Mouse (Mus musculus) megakaryocyte, adult 5-6 weeks (primary cell): Measurements from ENCODE around the gene Zbtb20. TPM values are rescaled to one million over a fixed set of nuclear protein-coding genes. Genes with fewer than 3 reads are reported as not detected.

Source experiments
- ATAC-seq: 2 replicates; pipeline ENCODE4 v1.8.0; 2016; ENCODE audit warnings: mild to moderate bottlenecking, inconsistent platforms; ENCODE audit not compliant: poor library complexity, severe bottlenecking
- total RNA-seq, 2 experiments: library from RNA; stranded (forward) in 1 of 2; stranded (reverse) in 1 of 2; fragments of 153-499, 151-499 nt in 1 of 2; fragments of 221-1000, 200-1000 nt in 1 of 2; gene quantifications; 2 replicates each; pipeline versions ENCODE4 v1.2.3 to v1.2.4; 2015 to 2017

Zbtb20 gene
- total RNA-seq, 2 experiments from 2014 or later, result 5.1 to 7.6 TPM

DNA sequence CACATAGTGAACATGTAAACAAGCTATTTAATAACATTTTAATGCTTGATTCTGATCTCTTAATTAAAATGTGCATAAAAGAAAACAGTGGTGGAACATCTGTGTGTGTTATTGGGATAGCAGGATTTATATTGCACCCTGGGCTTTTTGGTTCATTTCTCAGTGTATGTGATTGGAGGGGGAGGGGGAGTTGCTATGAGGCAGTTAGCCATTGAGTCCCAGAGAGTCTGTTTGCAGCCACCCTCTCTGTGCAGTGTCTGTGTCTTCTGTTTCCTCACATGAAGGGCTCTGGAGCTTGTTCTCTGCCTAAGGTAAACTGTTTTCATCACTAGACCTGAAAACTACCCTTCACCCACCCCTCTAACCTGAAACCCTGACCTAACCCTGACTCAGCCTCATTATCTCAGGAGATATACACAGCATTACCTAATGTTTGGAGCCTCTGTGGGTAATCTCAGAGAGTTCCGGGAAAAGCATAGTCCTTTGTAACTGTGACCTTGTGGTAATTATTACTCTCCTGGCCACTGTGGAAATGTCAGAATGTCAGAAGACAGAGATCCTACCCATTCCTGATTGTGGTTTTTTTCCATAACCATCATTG lies 411.2 kb downstream of the Zbtb20 start:
- ATAC-seq, result no peak

DNA sequence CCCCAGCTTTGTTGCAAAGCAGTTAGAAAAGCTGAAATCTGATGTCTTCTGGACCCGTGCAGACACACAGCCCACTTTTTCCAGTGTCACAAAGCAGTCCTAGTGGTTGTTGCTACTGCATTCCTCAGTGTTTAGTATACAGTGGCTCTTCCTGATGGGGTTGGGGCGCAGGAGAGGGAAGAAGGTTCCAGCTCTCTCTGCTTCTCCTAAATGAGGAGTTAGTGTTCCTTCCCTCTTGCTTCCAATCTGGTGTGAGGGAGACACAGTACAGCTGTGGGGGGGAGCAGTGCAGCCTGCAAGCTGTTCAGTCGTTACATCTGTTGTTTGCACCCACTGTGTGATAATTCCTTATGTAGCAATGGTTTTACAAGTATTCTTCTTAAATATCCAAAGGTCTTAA lies 415.7 kb downstream of the Zbtb20 start:
- ATAC-seq, result no peak

DNA sequence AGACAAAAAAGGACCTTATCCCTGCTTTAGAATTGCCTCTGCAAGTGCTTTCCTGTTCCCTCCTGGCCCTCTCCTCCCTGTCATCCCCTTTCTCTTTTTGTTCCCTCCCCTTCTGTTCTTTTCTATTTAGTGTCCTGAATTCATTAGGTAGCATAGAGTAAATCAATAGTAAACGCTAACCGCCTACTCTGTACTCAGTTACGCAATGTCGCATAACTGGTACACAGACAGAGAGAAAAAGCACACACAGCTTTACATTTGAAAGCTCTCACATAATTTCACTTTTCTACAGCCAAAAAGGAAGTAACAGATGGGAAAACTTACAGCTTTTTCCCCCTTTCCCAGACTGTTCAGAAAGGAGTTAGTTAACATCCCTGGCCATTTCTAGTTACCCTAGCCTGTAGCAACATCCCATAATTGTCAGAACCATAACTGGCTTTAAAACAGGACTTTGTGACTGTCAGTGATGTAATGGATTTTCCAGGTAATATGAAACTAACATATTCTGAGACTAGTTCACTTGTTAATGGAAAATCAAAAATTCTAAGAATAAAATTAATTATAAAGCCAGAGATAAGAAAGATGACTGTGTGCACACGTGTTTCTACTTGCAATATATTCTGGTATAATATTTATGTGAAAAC lies 422.4 kb downstream of the Zbtb20 start:
- ATAC-seq, result no peak

DNA sequence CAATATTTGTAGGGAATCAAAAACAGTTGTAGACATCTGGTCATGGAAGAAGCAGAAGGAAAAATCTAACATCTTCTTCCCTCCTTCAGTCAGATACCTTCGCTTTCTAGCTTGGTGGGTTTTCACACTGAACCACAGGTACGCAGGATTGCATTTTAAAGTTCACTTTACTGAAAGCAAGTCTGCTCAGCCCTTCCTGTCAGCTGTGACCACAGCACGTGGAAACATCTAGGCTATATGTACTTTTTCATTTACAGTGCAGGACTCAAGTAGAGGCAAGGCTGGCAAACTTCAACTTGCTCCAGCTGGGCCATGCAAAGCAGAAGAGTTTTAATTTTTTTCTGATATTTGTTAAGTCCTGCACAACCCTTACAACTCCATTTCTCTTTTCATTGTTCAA lies 424.7 kb downstream of the Zbtb20 start:
- no peak for ATAC-seq

DNA sequence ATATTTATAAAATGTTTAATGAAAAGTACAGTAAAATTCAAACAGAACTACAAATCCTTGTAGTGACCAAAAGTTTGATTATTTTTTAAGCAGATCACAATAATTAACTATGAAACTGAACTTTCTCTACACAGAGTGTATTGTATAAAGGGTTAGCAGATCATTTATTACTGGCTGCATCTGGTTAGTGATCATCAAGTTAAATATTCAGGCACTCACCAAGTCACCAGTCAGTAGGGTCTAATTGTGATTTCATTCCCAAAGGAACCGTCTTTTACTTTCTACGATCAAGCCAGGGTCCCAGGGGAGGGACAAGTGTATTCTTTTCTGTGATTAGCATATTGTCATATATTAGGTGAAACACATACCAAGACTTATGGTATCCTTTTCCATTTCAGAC lies 426.5 kb downstream of the Zbtb20 start:
- no peak for ATAC-seq

DNA sequence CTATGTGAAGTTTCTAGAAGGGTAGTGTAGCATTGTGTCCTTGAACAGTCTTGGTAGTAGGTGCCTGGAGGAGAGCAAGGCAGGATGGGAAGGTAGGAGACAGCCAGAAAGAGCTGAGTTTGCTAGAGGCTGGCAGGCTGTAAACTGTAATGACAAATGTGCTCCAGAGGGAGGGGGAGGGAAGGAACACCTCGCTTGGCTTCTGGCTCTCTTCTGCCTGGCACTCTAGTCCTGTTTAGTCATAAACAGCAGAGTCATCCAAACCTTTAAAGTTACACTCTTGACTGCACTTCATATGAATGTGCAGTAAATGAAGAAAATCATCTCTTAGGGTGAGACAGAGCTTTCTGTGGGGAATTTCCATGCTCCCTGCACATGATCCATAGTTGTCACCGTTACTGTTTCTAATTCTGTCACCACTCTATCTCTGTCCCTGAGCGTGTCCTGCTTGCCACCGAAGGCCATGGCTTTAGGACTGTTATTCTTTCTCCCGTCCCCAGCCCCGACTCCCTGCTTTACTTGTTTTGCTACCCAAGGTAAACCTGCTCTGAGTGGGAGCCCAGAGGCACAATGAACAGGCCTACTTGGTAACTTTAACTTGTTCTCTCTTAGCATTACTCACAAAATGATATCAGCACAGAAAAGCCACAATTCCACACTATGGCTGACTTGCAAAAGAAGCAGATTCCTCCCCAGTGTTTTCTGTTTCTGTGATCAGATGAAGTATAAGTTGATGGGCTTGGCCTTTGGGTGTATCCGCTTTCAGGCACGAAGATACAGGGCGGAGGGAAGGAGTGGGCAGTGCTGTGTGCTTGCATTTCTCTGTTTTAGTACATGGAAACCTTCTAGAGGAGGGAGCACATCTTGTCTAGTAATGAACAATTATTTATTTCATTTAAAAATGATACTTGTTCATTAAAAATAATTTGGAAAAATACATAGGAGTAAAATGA lies 427.8 kb downstream of the Zbtb20 start:
- no peak for ATAC-seq

DNA sequence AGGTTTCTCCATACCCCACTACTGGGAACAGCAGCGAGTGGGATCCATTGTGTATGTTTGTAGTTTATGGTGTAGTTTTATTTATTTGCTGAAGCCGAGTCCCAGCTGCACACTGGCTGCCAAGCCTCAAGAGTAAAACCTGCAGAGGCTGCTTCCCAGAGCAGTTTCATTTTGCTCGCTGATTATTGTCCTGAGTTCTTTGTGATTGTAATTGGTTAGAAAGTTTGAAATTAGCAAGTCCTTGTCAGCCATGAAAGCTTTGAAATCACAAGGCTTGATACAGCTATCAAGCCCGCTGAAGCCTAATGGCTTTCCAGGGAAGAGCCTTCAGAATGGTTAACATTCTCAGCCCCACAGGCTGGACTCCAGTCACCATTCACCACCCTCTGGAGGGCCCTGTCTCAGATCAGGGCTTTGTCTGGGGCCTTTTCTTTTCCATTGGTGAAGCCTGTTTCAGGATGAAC lies 434.3 kb downstream of the Zbtb20 start:
- ATAC-seq, result no peak

DNA sequence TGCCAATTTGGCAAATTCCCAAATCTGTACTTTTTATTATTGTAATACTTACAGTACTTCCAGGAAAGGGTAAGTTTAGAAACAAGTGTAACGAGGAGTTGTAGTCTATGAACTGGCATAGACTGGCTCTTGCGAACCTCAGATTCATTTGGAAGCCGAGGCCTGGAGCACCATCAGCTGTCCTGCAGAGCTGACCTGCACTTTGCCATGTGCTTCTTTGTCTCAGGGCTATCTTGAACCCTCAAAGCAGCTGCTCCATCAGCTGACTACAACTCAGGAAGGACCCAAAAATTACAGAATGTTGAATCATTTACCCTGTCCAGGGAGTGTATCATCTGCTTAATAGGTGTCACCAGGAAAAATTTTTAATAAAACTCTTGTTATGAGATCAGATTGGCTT lies 448.3 kb downstream of the Zbtb20 start:
- ATAC-seq, result no peak

DNA sequence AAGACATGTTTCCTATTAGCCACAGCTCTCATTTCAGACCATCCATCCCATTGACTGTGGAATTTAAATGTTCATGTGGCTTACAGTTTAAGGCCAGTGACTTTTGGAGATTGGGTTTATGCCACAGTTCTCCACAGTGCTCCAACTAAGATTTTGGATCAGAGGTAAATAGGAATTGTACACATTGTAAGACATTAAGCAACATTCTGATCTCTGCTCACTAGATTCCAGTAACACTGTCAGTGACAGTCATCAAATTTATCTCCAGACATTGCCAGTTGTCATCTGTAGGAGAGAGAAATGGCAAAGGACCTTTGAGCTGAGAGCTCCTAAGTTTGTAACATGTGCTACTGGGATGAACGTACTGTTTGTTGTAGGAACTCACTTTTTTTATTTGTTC lies 452.5 kb downstream of the Zbtb20 start:
- ATAC-seq, result no peak

DNA sequence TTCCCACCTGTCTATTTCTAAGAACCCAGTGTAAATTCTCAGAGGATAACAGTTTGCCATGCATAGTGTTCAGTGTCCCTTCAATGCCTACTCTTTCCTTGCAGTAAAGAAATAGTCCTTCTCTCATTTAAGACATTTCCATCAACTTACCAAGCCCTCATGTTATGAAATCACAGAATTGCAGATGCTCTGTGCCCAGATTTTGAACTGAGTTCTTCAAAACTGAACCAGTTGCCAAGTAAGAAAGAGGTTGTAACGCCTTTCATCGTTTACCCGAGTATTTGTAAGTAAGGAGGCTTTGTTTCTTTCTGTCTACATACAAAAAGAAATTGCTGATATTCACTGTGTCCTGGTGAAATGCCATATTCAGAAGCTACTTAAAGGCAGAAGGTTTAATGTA lies 454.5 kb downstream of the Zbtb20 start:
- ATAC-seq, result no peak

DNA sequence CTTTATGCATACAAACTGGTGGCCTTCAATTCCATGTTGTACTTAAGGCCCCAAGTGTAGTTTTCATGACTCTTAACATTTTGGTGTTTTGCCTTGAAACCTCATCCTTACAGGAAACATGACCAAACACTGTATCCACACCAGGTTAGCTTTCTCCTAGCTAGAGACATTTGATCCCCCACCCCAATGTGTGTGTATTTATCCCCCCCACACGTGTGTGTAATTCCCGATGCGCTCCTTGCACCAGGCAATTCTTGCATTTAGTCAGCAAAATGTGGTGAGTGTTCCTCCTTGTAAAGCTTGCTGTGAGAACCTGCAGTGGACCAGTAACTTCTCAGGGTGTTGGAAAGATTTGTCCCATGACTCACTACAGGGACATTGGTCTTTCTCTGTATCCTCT lies 455.8 kb downstream of the Zbtb20 start:
- no peak for ATAC-seq

DNA sequence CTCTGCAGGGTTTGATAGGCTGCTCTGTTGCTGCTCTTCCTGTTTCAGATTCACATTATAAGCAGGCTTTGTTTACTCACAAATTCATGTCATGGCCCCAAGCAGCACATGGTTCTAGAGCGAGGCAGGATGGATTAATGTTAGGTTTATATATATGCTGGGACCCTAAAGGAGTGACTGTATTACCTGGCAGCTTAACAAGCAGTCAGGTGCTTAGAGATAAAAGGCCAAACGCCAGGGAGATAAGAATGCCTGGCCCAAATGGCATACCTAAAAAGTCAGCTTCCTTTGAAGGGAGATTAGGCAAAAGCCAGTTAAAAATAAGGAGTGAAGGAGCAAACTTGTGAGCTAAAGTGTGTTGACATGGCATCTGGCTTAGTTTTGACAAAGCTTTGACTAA lies 457.1 kb downstream of the Zbtb20 start:
- ATAC-seq, result no peak

DNA sequence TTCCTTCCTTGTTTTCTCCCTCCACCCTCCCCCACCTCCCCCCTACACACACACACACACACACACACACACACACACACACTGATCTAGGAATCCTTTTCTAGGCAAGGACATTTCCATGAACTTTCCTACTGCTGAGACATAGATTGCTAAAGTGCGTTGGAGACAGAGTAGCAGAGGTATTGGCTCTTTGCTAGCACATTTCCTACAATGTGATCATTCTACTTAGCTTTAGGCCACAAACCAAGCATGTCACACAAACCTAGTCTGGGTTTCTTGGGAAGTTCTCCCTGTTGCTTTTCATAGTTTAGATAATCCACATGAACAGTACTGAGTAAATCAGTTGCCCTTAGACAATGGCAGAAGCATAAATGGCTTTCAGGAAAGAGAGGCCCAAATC lies 457.6 kb downstream of the Zbtb20 start:
- no peak for ATAC-seq

DNA sequence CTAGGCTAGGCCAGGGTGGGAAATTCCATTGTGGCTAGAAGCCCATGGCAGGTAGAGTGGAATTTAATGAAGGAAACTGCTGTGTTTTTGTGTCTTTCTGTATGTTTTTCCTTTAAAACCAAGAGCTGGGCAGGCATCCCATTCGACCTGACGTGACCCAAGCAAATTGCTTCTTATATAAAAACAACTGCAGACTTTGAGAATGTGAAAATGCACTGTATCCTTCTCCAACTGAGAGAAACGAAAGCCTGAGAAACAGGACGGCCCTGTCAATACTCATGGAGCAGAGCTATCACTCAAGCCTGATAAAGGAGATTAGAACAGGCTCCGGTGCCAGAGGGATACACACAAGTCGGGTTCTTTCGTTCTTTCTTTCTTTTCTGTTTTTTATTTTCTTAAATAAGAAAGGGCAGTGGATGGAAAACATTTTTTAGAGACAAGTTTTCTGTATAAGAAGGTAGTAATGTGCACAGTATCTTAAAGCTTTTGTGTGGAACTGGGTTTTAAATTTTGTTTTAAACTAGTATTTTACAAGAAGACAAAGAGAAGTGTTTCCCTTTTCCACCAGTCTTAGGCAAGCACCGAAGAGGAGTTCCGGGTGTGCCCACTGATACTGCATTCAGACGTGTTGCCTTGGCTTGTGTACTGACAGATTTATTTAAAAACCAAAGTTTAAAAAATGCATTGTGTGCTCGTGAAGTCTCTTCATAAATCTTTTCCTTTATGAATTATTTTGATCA lies 458.9 kb downstream of the Zbtb20 start:
- 0 out of 2 replicates have a peak, but pooled peaks have one; percentile 38 for ATAC-seq

DNA sequence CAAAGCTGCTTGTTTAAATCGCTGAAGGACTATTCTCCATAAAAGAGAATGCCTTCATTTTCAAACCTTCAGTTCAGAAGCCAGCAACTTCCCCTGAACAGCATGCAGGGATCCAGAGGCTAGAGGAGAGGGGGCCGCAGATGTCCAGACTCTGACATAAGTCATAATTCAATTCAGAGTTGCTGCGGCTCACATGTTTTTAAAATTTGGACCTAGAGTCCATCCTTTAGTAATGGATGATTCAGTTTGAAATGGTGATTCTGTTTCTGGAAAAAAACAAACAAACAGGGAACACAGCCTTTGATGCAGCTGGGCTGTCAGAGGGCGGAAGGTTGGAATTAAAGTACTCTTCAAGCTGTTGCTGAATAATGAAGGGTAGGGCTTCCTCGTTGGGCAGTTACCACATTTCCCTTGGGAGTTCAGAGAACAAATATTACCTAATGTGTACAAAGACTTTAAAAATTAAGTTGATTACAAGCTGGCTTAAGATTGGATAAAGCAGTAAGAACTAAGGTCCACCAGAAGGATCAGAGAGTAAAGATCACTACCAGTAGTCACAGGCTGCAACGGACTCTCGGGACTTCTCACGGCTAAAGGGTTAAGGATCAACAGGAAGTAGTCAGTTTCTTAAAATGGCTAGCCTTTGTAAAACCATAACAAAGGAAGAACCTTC lies 459.6 kb downstream of the Zbtb20 start:
- ATAC-seq, result peak; percentile 64

DNA sequence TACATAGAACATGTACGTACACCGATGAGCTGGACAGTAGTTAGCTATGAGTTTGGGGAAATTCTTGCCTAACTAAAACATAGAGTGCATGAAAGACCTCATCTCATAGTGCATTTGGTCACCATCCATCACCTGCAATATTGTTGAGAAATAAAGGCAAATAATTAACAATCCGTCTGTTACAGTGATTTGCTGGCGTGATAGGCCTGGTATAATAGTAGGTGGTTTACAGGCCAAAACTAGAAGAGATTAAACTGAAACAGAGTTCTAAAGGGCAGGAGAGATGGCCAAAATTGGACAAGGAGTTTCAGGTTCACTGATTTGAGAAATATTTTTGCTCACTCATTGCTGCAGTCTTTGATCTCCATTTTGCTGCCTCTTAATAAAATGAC lies 460.1 kb downstream of the Zbtb20 start:
- no peak for ATAC-seq

DNA sequence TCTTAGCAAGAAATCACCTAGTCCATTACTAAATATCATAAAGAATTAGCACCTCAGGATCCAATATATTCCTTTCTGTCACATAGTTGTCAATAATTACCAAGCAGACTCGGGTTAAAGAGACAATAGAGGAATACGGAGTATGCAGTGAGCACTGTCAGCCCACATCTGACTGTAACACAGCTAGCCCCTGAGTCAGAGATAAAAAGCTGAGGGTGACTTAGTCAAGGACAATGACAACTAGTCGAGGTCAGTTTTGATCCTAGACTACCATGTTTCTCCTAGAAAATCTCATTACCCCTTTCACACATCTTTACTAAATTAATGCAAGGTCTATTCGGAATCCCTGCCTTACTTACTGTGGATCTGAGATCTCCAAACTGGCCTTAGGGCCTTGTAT lies 465.0 kb downstream of the Zbtb20 start:
- ATAC-seq, result no peak

DNA sequence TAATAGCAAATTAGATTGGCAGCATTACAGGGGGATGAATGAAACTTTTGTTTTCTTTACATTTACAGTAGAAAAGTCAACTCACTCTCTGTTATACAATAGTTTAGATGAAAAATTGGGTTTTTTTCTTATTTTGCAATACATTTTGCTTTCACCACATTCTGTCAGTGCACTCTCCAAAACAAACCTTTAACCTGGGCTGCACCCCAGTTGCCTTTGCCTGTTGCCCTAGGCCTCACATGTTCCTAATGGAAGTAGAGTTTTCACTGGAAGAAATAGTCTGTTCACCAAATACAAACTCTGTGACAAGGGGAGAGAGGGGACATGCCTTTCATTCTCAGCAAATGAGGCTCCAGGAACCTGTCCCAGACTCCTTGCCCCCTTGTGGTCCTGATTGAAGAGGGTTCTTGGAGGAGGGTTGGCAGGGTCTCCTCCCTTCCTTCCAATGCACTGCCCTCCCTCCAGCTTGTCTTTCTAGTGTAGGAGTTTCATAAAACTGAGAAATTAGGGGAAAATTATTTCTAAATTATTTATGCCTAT lies 466.3 kb downstream of the Zbtb20 start:
- ATAC-seq, result no peak

DNA sequence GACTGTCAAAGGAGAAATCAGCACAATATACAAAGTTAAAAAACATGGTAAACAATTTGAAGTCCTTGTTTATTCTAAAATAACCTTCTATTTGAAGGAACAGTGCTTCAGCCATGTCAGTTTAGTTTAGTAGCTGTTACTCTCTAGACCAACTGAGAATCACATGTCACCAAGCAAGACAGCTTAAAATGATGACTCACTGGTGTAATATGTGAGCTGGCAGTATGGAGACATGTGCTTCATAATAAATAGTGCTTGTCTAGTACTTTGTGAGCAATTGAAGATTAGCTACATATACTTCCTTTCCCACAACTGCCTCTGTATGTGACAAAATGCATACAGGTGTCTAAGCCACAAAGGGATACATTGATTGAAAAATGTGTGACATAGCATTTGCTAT lies 470.4 kb downstream of the Zbtb20 start:
- ATAC-seq, result no peak
